Mouse (Mus musculus) small intestine, adult 2 months (tissue): ENCODE data around the gene Disp3. TPM values are rescaled to one million over a fixed set of nuclear protein-coding genes. Genes with fewer than 3 reads are reported as not detected.

Experiments used
- H3K27ac ChIP-seq: fragments of 200-500 bp; 2 replicates; pipeline ENCODE4 v1.5.1; 2012; ENCODE audit warnings: low read depth, low read length, control low read depth, inconsistent platforms; ENCODE audit not compliant: insufficient read depth
- H3K27me3 ChIP-seq: fragments of 200-500 bp; 2 replicates; pipeline ENCODE4 v1.6.1; 2012; ENCODE audit warnings: mild to moderate bottlenecking, moderate library complexity, low read length, inconsistent platforms; ENCODE audit not compliant: control insufficient read depth, insufficient read depth
- H3K36me3 ChIP-seq: fragments of 200-500 bp; 2 replicates; pipeline ENCODE4 v1.6.1; 2012; ENCODE audit warnings: mild to moderate bottlenecking, low read length, control low read depth, inconsistent platforms; ENCODE audit not compliant: control insufficient read depth, insufficient read depth
- H3K4me1 ChIP-seq: fragments of 200-500 bp; 2 replicates; pipeline ENCODE4 v1.6.1; 2012; ENCODE audit warnings: low read length, inconsistent platforms, mixed read lengths; ENCODE audit not compliant: control insufficient read depth, insufficient read depth, insufficient read length
- H3K4me3 ChIP-seq: fragments of 200-500 bp; 2 replicates; pipeline ENCODE4 v1.5.1; 2012; ENCODE audit warnings: low read depth, mild to moderate bottlenecking, control low read depth, inconsistent platforms, low read length, moderate library complexity
- CTCF ChIP-seq: fragments of 200-500 bp; IDR thresholded peaks from 2 replicates; pipeline ENCODE4 v1.5.1; 2012; ENCODE audit warnings: low read depth, mild to moderate bottlenecking, control low read depth, inconsistent platforms, low read length, moderate library complexity, mixed read lengths; ENCODE audit not compliant: insufficient replicate concordance, insufficient read length; ENCODE audit errors: extremely low read depth
- POLR2A ChIP-seq: fragments of 200-500 bp; IDR thresholded peaks from 2 replicates; pipeline ENCODE4 v1.6.1; 2012; ENCODE audit warnings: low read depth, mild to moderate bottlenecking, control low read depth, inconsistent platforms, low read length, moderate library complexity
- WGBS: fragments of 180-500 bp; shearing (Covaris S2); methylation state at CpG from one replicate; pipeline ENCODE4 v1.1.7; 2018; 5-methylcytosine and 5-hydroxymethylcytosine counted together
- polyA plus RNA-seq: library from polyadenylated mRNA; depleted of rRNA; stranded (reverse); fragments of >200 nt; gene quantifications from 2 replicates; pipeline ENCODE4 v1.2.3, GENCODE M21; 2012

Disp3 gene
- polyA plus RNA-seq, 1 experiment, result 0.06 TPM

DNA sequence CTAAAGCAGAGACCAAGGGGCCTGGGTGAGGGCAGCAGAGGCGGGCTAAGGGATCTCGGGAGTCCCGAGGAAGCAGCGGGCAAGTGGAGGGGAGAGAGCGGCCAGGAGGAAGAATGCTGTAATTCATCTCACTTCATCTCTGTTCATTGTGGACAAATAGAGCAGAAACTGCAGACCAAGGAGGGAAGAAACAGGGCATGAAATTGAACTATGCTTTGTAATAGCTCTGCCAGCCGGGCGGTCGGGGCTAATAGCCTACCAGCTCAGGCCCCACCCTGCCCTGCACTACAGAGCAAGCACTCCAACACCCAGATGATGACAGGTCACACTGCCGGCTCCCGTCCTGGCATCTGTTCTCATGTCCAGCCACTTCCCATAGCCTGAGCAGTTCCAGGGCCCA lies 34.4 kb upstream of the Disp3 start:
- WGBS, result 32% methylated on average over 10 of the region's 10 CpGs
- no peak for TF ChIP-seq CTCF
- TF ChIP-seq POLR2A, result no peak
- Histone ChIP-seq H3K36me3 (no peaks in the 10 kb centered on the region), H3K4me3 (no peak overlapping the region), H3K27ac (no peak overlapping the region), H3K27me3 (no peaks in the 10 kb centered on the region; the same call in 1 of the 2 replicates), H3K4me1 (no peaks in the 10 kb centered on the region)

- Histone ChIP-seq H3K36me3 (no peaks in the 10 kb centered on the region), H3K27ac (no peak overlapping the region), H3K4me1 (no peaks in the 10 kb centered on the region), H3K27me3 (no peaks in the 10 kb centered on the region), H3K4me3 (no peak overlapping the region)
- TF ChIP-seq POLR2A, result no peak
- no peak for TF ChIP-seq CTCF
- WGBS, result 81% methylated on average over 12 of the region's 12 CpGs
Measured at GRCm38 (mm10) chr4:148319366-148319765, 31.6 kb upstream of the Disp3 start.

DNA sequence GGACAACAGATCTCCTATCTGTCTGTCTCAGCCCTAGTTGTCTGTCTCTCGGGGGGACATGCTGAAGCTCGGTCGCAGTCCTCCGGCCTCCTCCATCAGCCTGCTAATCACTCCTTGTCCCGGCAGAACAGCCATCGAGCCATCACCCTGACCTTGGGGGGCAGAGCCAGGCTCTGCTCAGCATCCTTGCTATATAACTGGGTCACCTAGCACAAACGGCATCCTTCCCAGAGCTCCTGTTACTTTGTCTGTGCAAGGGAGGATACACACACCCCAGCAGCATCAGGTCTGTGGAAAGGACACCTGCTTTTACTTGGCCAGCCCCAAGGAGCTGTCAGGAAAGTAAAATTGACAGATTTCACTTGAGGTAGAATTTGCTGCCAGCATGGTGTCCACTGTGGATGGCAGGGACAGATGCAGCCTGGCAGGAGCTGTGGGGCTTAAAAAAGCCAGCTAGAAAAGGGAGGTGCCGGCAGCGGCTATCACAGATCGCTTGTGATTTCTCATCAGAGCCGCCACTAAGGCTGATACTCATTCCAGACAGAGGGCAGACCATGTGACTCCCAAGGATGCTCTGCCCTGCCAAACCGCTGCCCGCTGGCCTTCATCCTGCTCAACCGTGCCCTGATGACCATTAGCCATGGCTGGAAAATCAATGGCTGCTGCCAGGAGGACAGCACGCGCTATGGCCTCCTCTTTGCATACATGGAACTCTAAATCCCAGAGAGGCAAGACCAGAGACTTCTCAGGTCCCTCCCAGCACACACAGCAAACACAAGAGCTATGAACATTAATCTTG lies 27.8 kb upstream of the Disp3 start:
- Histone ChIP-seq H3K4me1 (no peaks in the 10 kb centered on the region), H3K27ac (no peak overlapping the region), H3K36me3 (no peaks in the 10 kb centered on the region), H3K27me3 (no peaks in the 10 kb centered on the region), H3K4me3 (no peak overlapping the region)
- 84% methylated on average over 16 of the region's 16 CpGs for WGBS
- TF ChIP-seq POLR2A (no peak), CTCF (no peak)

DNA sequence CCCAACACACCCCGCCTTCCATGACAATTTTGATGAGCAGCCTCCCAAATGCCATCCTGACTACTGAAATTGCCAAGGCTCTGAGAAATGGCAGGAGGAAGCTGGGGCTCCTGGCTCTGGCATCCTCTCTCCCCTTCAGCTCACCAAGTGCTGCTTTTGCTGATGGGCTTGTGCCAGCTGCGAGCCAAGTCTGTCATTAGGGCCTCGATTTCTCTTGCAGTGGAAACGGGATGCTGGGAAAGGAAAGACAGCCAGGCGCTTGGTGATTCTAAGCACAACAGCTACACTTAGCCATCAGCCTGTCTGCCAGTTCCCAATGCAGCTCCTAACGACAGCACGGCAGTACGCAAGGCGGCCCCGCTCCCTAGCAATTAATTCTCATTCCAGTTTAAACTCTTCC lies 26.6 kb upstream of the Disp3 start:
- H3K27ac ChIP-seq, result no peak overlapping the region
- 74% methylated on average over 10 of the region's 10 CpGs for WGBS
- no peak for TF ChIP-seq CTCF
- no peak for TF ChIP-seq POLR2A
- no peaks in the 10 kb centered on the region for H3K36me3 ChIP-seq
- no peaks in the 10 kb centered on the region for H3K27me3 ChIP-seq
- H3K4me1 ChIP-seq, result no peaks in the 10 kb centered on the region
- H3K4me3 ChIP-seq, result no peak overlapping the region

DNA sequence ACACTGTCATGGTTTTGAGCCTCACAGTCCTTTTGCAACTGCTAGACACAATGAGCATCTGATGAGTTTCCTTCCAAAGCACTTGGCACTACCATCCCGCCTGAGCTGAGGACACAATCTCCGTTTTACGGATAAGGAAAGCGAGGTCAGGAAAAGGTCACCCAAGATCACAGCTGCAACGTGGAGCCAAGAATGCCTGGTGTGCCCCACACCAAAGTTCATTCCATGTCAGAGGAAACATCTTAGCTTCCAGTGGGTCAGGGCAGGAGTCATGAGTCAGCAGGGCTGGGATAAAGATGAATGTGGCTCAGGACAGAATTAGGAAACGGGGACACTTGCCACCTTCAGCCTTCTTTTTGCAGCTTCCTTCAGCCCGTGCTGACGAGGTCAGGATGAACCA lies 25.8 kb upstream of the Disp3 start:
- H3K27ac ChIP-seq, result no peak overlapping the region
- no peaks in the 10 kb centered on the region for H3K27me3 ChIP-seq
- no peaks in the 10 kb centered on the region for H3K4me1 ChIP-seq
- no peak overlapping the region for H3K4me3 ChIP-seq
- WGBS, result 24% methylated on average over 8 of the region's 8 CpGs
- TF ChIP-seq POLR2A, result no peak
- no peak for TF ChIP-seq CTCF
- H3K36me3 ChIP-seq, result no peaks in the 10 kb centered on the region

- Histone ChIP-seq H3K27me3 (no peaks in the 10 kb centered on the region), H3K27ac (no peak overlapping the region), H3K4me1 (no peaks in the 10 kb centered on the region), H3K36me3 (no peaks in the 10 kb centered on the region), H3K4me3 (no peak overlapping the region)
- whole genome bisulfite sequencing, result 74% methylated on average over 16 of the region's 16 CpGs
- TF ChIP-seq CTCF, result no peak
- TF ChIP-seq POLR2A, result no peak
Measured at GRCm38 (mm10) chr4:148312296-148313116, 24.7 kb upstream of the Disp3 start.

DNA sequence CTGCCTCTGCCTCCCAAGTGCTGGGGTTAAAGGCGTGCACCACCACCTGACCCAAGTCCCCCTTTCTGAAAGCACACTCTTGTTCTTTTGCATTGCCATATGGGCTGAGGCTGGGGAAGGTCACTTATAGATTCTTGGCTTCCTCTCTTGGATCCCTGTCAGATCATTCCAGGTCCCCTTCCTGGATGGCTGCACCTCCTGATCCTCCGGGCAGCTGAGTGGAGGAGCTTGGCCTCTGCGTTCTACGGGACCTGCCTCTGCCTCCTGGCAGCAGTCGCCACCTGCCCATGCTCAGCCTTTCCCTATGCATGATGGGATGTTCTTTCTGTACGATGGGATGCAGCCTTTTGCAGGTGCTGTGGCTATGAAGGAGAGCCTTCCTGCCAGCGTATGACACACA lies 23.1 kb upstream of the Disp3 start:
- H3K4me3 ChIP-seq, result no peak overlapping the region
- no peak overlapping the region for H3K27ac ChIP-seq
- TF ChIP-seq CTCF (no peak), POLR2A (no peak)
- H3K4me1 ChIP-seq, result no peaks in the 10 kb centered on the region
- WGBS, result 78% methylated on average over 7 of the region's 7 CpGs
- H3K27me3 ChIP-seq, result no peaks in the 10 kb centered on the region
- no peaks in the 10 kb centered on the region for H3K36me3 ChIP-seq
